Mouse (Mus musculus) myocyte (in vitro differentiated cells): ENCODE measurements around the gene Nxph3.

Experiments
- E2F4 ChIP-seq: IDR thresholded peaks from one replicate; pipeline ENCODE4 v1.6.1; 2011; ENCODE audit warnings: mild to moderate bottlenecking, control low read depth, moderate library complexity; ENCODE audit not compliant: insufficient read depth
- MAX ChIP-seq: IDR thresholded peaks from one replicate; pipeline ENCODE4 v1.6.1; 2011; ENCODE audit warnings: low read depth, mild to moderate bottlenecking, control low read depth
- MYOD1 ChIP-seq, 3 experiments: IDR thresholded peaks; one replicate each; pipeline ENCODE4 v1.6.1; 2011; ENCODE audit warnings: control low read depth in 2 of 3, low read depth in 2 of 3, mild to moderate bottlenecking in 2 of 3, moderate library complexity in 1 of 3; ENCODE audit not compliant: insufficient read length in 2 of 3, control insufficient read depth in 1 of 3
- MYOG ChIP-seq, 3 experiments: IDR thresholded peaks; one replicate each; pipeline ENCODE4 v1.6.1; 2011; ENCODE audit warnings: control low read depth in 2 of 3, low read depth in 2 of 3, mild to moderate bottlenecking in 2 of 3; ENCODE audit not compliant: insufficient read length in 2 of 3, control insufficient read depth in 1 of 3, insufficient read depth in 1 of 3
- POLR2A ChIP-seq: IDR thresholded peaks from one replicate; pipeline ENCODE4 v1.6.1; 2011; ENCODE audit warnings: low read depth, mild to moderate bottlenecking, control low read depth, moderate library complexity; ENCODE audit not compliant: insufficient read length
- POLR2AphosphoS2 ChIP-seq: IDR thresholded peaks from one replicate; pipeline ENCODE4 v1.6.1; 2011; ENCODE audit warnings: low read depth, control low read depth; ENCODE audit not compliant: insufficient read length
- SRF ChIP-seq: IDR thresholded peaks from one replicate; pipeline ENCODE4 v1.6.1; 2011; ENCODE audit warnings: low read depth; ENCODE audit not compliant: control insufficient read depth, insufficient read length
- TCF3 ChIP-seq: IDR thresholded peaks from one replicate; pipeline ENCODE4 v1.6.1; 2011; ENCODE audit warnings: low read depth, control low read depth; ENCODE audit not compliant: insufficient read length
- USF1 ChIP-seq: IDR thresholded peaks from one replicate; pipeline ENCODE4 v1.6.1; 2011; ENCODE audit warnings: low read depth, mild to moderate bottlenecking, control low read depth, moderate library complexity

DNA sequence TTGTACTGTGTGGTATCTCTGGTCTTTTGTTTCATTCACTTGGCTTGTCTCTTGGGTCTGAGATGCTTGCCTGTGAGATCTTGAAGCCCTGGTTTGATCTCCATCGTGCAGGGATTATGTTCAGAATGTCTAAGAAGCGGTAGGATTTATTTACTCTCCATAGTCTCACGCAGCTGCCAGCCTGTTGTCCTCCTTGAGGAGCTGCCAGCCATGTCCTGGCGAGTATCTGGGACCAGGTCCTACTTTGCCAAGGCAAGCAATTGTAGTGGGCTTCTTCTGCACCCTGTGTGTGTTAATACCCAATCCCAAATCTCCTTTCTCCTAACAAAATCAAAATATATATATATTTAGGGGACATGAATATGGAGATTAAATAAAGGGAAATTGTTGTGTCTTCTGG, 21.4 kb downstream of the Nxph3 start:
- TF ChIP-seq POLR2A (no peak), MAX (no peak), E2F4 (no peak), SRF (no peak), TCF3 (no peak), MYOG (IDR thresholded peaks at IDR 0.05; ENCODE audit: control insufficient read depth in 1 of 3, insufficient read depth in 1 of 3, insufficient read length in 2 of 3, low read depth in 2 of 3) (no peak), USF1 (no peak), MYOD1 (IDR thresholded peaks at IDR 0.05; ENCODE audit: control insufficient read depth in 1 of 3, insufficient read length in 2 of 3, low read depth in 2 of 3) (no peak), POLR2AphosphoS2 (no peak)
